Mouse (Mus musculus) kidney, adult 11 months (tissue): ENCODE measurements around the gene Hps1.
A peak's percentile ranks its signal among the peaks of the same experiment; 100 is the strongest.

ENCODE experiments used
- DNase-seq: peaks from one replicate; pipeline ENCODE4 v3.0.0; 2022

Hps1 gene

DNA sequence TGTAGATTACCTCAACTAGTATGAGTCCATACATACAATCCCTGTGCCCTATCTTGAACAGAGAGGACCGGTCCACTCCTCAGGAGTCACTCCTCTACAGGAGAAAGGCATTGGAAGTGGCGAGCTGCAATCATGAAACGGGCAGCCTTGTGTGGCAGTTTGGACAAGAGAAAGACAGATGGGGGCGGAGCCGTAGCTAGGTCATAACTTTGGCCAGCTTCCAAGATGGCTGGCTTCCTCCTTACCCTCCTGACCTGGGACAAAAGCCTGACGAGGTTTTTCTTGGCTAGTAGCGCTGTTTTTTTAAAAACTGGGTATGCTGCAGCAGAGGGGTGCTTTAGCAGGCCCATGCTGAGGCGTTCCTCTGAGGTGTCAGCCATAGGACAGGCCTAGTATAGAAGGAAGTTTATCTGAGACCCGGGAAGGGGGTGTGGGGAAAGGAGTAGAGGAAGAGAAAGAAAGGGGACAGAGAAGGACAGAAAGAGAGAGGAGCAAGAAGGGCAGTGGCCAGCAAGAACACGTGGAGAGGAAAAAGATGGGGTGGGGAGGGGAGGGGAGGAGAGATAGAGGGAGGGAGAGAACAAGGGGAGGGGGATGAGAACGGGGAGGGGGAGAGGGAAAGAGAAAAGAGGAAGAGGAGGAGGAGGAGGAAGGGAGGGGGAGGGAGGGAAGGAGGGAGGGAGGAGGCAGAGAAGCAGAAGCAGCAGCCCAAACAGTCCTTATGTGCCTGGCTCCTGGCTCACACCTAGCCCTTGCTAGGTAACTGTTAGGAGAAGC lies 26.4 kb downstream of the Hps1 start:
- DNase-seq, result peak; percentile 91

DNA sequence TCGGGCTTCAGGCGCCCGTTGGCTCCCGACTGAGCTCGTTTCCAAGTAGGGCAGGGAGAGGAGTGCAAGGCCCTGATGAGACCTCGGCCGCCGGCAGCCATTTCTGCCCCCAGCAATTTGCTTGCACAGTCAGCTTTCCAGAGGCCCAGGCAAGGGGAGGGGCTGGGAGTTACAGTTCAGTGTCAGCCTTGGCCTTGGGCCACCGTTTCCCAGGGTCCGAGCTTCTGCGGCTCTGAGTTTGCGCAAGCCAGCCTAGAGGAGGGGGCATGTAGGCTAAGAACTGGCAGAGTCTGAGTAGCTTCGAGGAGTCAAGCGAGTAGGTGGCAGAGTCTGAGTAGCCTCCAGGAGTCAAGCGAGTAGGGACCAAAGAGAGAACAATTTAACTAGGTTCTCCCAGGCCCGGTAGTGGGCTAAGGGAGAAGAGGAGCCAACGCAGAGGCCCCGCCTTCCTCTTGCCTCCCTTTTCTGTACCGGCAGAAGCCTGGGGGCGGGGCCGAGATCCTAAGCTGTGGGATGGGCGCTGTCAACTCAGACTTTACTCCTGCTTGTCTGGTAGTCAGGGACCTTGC lies 27.3 kb downstream of the Hps1 start, which contains the start of gene Pyroxd2:
Pyroxd2 (minus strand) TSS at position 413 of the 569 bp plus-strand sequence.
- DNase-seq, result peak; percentile 90

DNA sequence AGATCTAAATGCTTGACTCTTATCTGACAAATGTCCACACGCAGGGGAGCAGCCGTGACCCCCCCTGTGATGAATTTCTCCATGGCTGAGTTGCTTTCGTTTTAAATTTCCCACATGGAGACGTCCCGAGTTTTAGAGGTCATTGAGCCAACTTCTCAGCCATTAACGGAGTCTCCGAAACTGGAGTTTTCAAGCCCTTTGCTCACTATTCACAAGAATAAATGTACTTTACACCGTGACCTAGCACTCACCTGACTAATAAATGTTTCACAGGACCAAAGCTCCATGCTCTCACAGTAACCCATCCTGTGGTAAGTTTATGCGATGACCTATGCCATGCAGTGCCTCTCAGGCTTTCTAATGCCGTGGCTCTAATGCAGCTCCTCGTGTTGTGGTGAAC lies 29.6 kb downstream of the Hps1 start:
- DNase-seq, result peak; percentile 72

DNA sequence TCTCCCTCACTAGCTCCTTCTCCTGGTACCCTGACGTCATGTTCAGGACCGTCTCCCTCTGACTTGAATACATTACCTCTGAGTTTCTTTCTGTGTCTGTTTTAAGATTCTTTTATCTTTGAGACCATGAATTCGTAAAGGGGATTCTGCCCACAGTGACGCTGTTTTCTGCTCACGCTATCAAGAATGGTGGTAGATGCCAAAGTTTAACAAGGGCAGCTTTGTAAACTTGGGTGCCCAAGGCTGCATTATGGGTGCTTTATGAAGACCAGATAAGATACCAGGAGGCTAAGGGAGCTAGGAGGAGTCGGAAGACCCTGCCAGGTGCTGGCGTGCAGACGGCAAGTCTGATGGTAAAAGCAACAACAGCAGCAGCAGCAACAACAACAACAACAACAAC lies 33.1 kb downstream of the Hps1 start:
- DNase-seq, result no peak

DNA sequence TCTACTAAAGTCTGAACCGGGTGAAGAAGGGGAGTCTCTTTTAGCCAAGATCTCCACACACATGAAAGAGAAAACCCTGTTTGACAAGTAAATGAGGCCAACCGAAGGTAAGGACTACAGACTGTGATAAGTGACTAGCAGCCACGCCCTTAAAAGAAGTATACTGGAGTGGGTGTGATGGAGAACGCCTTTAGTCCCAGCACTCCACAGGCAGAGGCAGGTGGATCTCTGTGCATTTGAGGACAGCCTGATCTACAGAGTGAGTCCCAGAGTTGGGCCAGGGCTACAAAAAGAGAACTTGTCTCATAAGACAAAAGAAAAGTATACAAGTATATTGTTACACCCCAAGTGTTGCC lies 33.9 kb downstream of the Hps1 start:
- DNase-seq, result no peak

DNA sequence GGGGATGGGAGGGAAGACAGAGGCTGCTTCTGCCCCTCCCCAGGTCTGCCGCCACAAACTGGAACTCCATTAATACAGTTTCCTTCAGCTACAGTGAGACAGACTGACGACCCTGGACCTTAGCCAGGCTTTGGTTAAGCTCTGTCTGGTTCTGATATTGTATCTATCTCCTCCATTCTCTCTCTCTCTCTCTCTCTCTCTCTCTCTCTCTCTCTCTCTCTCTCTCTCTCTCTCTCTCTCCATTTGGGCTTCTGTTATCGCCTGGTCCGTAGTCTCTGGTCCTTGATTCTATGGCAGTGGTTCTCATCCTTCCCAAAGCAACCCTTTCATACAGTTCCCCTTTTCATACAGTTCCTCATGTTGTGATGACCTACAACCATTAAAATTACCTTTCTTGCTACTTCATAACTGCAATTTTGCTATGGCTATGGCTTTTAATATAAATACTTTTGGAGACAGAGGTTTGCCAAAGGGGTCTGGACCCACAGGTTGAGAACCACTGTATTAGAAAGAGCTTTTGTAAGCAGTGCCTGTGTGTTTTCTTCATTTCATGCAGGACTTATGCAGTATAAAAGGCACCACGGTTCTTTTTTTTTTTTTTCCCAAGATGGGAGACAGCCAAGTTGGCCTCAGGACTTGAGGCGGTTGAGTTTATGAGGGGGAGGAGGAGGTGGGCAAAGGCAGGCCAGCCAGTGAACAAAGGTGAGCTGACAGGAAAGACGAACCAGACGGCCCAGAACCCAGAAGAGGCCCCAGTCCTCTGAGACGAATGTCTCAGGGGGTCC lies 34.5 kb downstream of the Hps1 start:
- DNase-seq, result no peak

DNA sequence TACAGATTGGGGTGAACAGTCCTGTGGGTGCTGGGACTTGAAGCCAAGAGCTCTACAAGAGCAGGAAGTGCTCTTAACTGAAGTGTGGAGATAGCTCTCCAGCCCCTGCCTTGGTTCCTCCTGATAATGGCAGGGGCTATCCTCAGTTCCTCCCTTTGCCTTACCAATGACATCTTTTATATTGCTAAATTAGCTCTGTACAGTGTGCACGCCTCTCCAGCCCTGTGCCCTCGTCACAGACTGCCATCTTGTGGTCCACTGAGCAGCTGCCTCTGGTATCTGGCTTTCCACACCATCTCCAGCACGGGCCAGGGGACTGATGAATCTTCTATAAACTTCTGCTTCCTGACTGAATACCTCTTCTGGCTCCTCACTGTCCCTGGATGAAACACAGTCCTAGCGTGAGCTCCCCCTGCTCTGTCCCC lies 35.6 kb downstream of the Hps1 start:
- DNase-seq, result no peak

DNA sequence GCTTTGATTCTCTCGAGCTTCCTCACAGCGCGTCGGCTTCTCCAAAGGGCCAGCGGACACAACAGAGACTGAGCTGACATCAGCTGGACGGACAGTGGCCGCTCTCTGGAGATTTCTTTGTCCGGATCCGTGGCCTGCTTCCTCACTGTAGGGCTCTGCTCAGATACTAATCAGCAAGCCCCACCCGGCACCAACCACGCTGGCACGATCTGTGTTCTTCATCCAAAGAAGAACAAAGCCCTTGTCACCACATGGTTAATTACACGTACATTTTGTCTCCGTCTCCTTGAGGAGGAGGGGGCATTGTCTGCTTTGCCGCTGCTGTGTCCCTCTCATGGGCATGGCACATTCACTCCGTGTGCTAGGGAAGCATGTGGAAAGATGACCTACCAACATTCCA lies 36.5 kb downstream of the Hps1 start:
- no peak for DNase-seq

DNA sequence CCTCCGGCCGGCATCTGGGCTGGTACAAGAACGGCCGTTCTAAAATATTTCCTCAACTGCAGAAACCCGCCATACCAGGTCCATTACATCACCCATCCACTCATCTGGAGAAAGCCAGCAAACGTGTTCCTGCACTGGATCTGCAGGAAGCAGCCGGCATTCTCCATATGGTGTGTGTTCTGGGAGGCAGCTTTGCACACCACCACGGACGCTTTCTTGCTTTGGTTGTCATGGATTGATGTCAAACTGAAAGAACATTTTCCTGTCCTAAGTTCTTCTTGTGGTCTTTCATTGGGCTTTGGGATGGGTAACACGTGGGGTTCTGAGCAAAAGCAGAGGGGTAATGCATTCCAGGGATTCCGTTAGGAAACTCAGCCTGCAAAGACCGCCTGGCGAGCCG lies 37.9 kb downstream of the Hps1 start:
- no peak for DNase-seq

DNA sequence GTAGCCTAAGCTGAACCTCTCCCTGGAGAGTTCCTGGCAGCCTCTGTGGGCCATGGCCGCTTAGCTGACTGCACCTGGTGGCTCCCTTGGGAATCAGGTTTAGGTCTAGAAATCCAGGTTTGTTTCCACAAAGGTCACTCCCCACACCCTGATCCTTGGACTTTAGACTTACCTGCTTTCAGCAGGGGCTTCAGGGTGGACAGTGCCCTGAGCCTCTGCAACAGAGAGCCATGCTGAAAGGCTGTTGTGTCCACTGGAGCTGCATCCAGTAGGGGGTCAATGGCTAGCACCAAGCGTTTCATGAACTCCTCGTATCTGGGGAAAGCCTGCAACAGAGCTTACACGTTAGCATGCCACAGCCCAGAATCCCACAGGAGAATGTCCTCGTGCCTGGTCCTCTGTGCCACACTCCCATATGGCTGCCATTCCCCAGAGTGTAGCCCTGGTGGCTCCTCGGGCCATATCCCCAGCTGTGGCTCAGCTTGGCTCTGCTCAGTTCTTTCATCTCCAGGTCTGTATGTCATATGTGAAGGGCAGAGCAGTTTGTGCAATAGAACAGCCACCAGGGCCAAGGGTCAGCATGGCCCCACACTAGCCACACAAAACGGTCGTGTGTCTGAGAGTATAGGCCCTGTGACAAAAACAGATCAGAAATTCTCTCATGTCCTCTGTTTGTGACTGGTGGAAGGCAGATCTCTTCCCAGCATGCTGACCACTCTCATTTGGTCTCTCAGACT lies 39.4 kb downstream of the Hps1 start:
- DNase-seq, result no peak

DNA sequence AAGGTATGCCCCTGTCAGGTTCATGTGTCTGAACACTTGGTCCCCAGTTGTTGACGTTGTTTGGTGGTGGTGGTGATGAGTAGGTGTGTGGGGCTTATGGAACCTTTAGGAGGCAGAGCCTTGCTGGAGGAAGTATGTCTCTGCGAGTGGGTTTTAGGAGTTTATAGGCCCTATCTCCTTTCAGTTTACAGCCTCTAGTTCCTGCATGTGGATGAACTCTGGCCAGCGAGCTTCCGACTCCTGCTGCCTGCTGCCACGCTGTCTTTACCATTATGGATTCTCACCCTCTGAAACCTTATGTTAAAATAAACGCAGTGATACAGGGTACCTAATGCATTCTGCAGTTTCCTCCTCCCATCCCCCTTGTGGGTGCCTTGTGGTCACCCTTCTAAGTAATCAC lies 40.0 kb downstream of the Hps1 start:
- no peak for DNase-seq

DNA sequence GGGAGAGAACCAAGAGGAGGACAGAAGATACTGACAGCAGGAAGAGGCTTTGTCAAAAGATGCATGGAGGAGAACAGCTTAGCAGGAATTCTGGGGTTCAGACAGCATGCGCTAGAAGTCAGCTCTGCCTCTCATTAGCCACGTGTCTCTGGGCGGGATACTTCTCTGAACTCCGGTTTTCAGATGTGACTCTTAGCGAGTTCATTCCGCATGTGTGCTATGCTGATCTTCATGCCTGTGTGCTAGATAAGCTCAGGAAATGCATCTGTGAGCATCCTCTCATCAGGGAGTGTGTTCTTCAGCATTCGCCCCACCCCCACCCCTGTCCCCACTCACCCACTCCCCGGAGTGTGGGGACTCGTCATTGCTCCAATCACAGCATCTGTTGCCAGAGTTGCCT lies 42.0 kb downstream of the Hps1 start:
- no peak for DNase-seq

DNA sequence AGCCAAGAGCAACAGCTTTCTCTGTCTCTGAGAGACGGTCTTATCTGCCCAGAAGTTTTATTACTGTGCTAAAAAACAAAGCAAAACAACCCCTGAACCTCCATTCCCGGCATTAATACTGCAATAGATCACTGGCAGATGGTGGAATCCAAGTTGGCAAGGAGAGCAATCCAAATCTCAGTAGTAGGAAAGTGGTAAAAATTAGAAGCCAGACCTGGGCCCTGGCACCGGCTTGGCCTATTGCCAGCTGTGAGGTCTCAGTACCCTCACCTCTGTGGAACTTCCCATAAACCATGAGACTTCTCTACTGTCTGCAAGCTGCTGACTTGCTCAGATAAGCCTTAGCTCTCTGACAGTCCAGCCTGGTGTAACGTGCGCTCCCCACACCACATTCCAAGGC lies 44.8 kb downstream of the Hps1 start:
- no peak for DNase-seq

DNA sequence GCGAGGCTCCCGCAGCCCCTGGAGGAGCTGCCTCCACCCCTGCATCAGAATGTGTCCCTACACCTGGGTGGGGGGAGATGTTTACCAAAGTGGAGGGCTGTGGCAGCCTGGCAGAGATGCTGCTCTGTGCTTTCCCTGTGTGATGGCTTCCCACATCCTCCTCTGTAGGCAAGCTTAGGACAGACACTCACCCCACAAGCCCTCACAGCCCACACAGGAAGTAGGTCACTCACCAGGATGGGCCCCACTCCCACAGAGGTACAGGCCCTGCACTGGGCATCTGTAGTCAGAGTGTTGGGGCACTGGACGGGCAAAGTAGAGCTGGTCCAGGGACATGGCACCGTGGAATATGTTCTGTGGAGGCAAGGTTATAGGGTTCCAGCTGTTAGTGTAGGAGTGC lies 52.4 kb downstream of the Hps1 start:
- no peak for DNase-seq

DNA sequence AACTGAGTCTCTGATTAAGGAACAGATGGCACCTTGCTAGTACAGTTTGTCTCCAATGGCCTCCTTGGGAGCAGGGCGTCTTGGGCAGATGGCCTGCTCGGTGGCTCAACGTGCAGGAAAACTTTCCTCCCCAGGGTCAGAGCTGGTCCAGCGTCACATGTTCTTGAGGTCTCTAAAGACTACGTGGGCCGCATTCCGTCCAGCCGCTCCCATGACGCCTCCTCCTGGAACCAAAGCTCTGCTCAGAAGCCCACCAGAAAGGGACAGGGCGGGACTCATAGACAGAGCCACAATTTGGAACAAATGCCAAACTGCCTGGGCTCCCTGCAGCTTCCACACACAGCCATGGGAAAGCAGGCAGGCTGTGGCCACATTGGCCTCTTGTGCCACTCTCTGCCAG lies 53.0 kb downstream of the Hps1 start:
- DNase-seq, result no peak

DNA sequence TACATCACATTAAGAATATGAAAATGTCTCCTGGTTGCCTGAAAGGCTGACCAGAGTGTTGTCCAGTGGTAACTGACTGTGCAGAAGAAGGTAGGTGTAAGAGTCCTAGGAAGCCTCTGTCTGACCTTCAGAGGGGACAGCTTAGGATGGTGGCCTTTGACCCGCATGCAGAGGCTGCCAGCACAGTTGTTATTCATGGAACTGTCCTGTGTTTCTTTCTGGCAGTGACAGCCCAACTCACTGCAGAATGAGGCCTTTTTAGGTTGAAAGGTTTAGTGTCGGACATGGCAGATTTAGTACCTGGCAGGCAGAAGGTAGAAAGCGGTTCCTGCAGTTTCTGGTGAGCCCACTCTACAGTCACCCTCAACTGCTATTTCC lies 53.8 kb downstream of the Hps1 start:
- peak; percentile 44 for DNase-seq

DNA sequence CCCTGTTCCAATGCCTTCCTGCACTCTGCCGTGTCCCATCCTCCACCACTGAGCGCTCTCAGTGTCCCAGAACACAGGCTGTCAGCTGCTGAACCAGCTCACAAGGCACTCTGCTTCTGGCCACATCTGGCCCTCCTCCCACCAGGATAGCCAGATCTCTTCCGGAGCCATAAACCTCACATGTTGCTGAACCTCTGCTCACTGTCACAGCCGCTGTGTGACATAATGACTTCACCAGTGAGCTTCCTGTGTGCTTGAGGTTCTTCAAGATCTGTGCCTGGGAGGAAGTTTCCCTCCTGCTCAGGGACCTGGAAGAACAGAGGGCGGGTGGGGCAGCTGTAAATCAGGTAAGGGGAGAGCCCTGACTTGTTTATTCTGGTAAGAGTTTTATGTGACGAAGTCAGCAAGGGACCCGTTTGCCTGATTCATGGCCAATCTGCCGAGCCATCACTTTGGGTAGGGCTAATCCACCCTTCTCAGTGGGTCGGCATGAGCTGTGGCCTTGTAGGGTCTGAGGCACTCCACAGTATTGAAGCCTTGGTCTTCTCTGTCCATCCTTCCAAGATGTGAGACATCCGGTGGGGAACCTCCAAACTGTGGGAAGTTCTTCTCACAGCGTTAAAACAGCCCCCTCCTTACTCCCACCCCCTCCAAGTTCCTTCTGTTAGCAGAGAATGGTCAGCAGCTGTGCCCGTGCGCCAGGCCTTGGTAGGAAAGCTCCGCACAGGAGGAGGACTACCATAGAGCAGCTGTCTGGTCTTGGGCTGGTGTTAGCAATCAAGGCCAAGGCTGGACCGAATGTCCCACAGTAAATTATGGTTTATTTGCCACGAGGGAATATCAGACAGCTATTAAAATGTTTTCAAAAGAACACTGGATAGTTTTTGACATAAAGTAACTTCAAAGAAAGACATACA lies 54.5 kb downstream of the Hps1 start:
- peak; percentile 36 for DNase-seq

DNA sequence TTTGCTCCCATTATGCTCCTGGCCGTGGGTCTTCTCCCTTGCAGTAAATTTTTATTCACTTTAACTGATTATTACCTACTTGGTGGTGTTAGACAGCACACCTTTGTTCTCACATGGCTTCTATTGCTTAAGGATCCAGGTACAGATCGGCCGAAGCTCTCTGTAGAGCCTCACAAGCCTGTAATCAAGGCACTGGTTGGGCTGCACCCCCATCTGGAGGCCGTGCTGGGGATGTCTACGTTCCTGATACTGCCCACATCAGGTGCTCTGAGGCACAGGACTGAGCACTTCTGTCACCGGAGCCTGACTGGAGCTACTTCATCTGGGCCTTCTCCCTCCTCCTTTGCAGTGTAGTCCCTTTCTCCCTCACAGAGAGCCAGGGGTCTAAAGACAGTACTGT lies 56.5 kb downstream of the Hps1 start:
- DNase-seq, result no peak

DNA sequence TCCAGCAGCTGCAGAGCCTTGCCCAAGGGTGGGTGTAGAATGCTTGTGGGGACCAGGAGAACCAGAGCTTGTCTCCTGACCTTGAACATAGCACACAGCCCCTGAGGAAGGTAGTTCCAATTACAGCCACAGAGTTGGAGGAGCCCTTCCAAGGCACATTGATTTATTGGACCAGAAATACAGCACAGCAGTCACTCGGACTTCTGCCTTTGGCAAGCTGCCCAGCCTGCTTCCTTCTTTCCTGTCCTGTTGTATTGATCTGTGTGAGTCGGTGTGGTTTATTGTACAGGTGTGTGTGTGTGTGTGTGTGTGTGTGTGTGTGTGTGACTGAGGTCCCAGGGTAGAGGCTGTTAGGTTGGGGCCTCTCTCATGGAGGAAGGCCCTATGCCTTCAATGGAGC lies 57.3 kb downstream of the Hps1 start:
- DNase-seq, result no peak

DNA sequence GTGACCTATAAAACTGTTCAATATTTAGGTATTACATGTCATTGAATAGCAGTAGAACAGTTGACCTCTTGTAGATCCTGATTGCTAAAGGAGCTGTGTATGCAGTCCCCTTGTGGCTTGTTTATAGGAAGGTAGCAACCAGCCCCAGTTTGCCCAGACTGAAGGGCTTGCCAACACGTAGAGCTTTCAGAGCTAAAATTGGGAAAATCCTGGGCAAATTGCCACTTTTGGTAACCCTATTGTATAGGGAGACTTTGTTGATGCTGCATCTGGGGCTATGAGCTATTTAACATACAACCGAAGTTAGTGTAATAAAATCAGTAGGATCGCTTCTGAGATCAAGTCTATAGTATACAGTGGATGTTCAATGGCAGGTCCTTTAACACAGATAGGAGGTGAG lies 61.7 kb downstream of the Hps1 start:
- DNase-seq, result no peak

DNA sequence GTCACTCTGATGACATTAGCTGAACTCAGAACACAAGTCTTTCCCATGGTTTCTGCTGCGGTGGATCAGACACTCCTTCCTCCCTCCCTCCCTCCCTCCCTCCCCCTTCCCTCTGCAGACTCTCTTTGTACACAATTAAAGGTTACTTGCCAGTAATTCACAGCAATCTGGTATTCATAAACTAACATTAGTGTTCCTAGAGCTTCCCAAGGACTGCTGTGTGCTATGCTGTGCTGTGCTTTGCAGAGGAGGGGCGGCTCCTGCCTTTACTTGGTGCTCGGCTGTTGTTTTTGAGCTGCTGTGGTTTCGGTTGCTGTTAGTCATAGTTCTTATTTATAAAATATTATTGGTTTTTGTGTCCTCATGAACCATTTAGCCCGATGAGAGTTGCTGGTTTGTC lies 62.1 kb downstream of the Hps1 start:
- no peak for DNase-seq

DNA sequence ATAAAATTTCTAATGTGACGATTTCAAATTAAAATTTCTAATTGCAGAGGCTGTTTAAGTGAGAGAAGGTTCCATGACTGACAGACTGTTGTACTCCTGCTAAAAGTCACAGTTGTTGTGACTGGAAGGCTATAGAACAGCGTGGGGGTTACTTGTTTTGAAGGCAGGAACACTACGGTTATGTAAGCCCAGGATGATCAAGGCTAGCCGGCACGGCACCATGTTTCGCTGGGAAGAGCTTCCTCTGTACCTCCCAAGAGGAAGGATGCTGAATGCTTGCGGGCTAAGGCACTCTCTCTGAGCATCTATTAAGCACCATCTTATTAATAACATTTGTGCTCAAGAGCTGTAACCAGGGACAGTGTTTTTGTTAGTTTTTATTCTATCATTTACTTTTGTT lies 63.3 kb downstream of the Hps1 start:
- no peak for DNase-seq
